Mouse (Mus musculus): ENCODE results near the gene Dnase2a. TPM values are rescaled to one million over a fixed set of nuclear protein-coding genes. Genes with fewer than 3 reads are reported as not detected.

Dnase2a gene
- polyA plus RNA-seq, 1 experiment from 2014 or later = 14.4 TPM

DNA sequence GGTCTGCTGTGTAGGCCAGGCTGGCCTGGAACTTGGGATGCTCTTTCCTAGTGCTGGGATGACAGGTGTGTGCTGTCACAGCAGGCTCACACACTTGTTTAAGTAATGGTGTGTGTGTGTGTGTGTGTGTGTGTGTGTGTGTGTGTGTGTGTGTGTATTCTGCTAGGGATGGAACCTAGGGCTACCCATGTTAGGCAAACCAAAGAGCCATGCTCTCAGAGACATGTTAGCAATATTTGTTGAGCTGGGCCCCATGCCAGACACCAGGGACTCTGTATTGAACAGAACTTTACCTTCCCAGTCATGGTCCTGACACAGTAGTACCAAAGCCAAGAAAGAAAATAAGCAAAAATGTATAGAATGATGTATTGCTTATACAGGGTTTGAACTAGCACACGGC, 19.2 kb downstream of the Dnase2a start:
- H3K27ac ChIP-seq (ENCODE audit: low read length) = no peak overlapping the region
- no peak for ATAC-seq (ENCODE audit: insufficient read depth, low FRiP score)
- no peaks in the 10 kb centered on the region for H3K9me3 ChIP-seq (replicated peaks; ENCODE audit: control insufficient read depth, low read length)
- 0 out of 2 replicates have a peak, but pooled peaks cover 3% of the 10 kb centered on the region for H3K4me1 ChIP-seq (ENCODE audit: control insufficient read depth, insufficient read depth, low read length)
- H3K27me3 ChIP-seq (ENCODE audit: control insufficient read depth, insufficient read depth, low read length) = peaks cover 18% of the 10 kb centered on the region; the same call in 1 of the 2 replicates
- no peak overlapping the region for H3K4me2 ChIP-seq (ENCODE audit: low read depth, low read length)
- no peak overlapping the region for H3K4me3 ChIP-seq (replicated peaks; ENCODE audit: low read length)
- WGBS = 73% methylated on average over 1 of the region's 1 CpGs
- H3K9ac ChIP-seq (ENCODE audit: low read length) = no peak overlapping the region
- H3K36me3 ChIP-seq (ENCODE audit: control insufficient read depth, insufficient read depth, low read length) = no peaks in the 10 kb centered on the region

GRCm38 (mm10) chr8:84928456-84929306, 20.3 kb downstream of the Dnase2a start:
- Histone ChIP-seq H3K4me2 (ENCODE audit: low read depth, low read length) (peak overlapping the region; percentile 67), H3K4me1 (ENCODE audit: control insufficient read depth, insufficient read depth, low read length) (0 out of 2 replicates have a peak, but pooled peaks cover 3% of the 10 kb centered on the region), H3K9me3 (replicated peaks; ENCODE audit: control insufficient read depth, low read length) (no peaks in the 10 kb centered on the region), H3K27me3 (ENCODE audit: control insufficient read depth, insufficient read depth, low read length) (peaks cover 20% of the 10 kb centered on the region; the same call in 1 of the 2 replicates), H3K27ac (ENCODE audit: low read length) (no peak overlapping the region), H3K36me3 (ENCODE audit: control insufficient read depth, insufficient read depth, low read length) (no peaks in the 10 kb centered on the region), H3K4me3 (replicated peaks; ENCODE audit: low read length) (peak overlapping the region; percentile 36), H3K9ac (ENCODE audit: low read length) (peak overlapping the region; percentile 12; the same call in 1 of the 2 replicates)
- 3% methylated on average over 51 of the region's 52 CpGs for WGBS
- peak; percentile 79; the same call in 1 of the 2 replicates for ATAC-seq (ENCODE audit: insufficient read depth, low FRiP score)

DNA sequence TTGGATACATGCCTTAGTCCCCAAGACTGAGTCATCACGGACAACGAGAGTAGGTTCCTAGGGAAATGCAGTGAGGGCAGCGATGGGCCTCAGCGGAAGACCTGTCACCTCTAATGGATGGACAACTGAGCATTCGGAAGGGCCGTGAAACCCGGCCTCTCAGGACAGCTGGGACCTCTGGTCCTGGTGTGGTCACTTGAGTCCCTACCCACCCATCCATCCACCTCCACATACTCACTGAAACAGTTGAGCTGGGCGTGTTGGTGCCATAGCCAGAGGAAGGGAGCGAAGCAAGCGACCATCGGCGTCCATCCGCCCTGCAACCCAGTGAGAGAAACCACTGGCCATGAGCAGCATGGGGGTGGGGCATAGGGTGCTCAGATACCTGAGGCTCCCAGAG, 22.2 kb downstream of the Dnase2a start:
- H3K4me2 ChIP-seq (ENCODE audit: low read depth, low read length) = no peak overlapping the region
- no peaks in the 10 kb centered on the region for H3K9me3 ChIP-seq (replicated peaks; ENCODE audit: control insufficient read depth, low read length)
- no peak for ATAC-seq (ENCODE audit: insufficient read depth, low FRiP score)
- H3K4me1 ChIP-seq (ENCODE audit: control insufficient read depth, insufficient read depth, low read length) = 0 out of 2 replicates have a peak, but pooled peaks cover 3% of the 10 kb centered on the region
- H3K36me3 ChIP-seq (ENCODE audit: control insufficient read depth, insufficient read depth, low read length) = no peaks in the 10 kb centered on the region
- H3K4me3 ChIP-seq (replicated peaks; ENCODE audit: low read length) = no peak overlapping the region
- H3K27me3 ChIP-seq (ENCODE audit: control insufficient read depth, insufficient read depth, low read length) = peaks cover 39% of the 10 kb centered on the region
- WGBS = 85% methylated on average over 13 of the region's 13 CpGs
- H3K9ac ChIP-seq (ENCODE audit: low read length) = no peak overlapping the region
- H3K27ac ChIP-seq (ENCODE audit: low read length) = no peak overlapping the region

DNA sequence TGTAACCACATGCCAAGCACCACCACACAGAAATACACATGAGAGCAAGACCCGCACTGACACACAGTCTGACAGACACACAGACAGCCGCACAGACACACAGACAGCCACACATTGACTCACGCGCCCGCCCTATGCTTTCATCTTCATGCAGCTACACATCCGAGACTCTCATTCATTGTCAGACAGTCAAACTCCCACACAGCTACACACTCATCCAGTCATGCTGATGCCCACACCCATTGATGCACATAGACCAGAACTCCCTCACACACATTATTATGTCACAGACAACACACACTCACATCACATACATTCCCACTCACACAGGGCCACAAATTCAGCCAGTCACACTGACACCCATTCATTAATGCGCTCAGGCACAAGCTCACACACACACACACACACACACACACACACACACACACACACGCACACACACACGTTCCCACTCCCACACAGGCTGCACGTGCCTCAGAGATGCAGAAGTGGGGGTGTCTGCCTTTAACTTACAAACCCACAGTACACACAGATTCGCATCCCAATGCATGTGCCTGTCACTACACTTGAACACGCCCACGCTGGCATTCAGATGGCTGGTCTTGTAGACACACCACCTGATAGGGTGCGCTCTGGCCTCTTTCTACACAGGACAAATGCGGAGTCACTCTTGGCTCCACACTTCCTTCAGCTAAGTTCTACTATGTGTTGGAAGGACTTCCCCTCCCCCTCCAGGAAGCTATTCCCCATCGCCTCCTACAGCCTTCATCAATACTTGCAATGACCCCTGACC, 25.6 kb downstream of the Dnase2a start:
- no peaks in the 10 kb centered on the region for H3K9me3 ChIP-seq (replicated peaks; ENCODE audit: control insufficient read depth, low read length)
- WGBS = 83% methylated on average over 16 of the region's 16 CpGs
- no peak overlapping the region for H3K4me2 ChIP-seq (ENCODE audit: low read depth, low read length)
- ATAC-seq (ENCODE audit: insufficient read depth, low FRiP score) = no peak
- H3K4me1 ChIP-seq (ENCODE audit: control insufficient read depth, insufficient read depth, low read length) = peaks cover 4% of the 10 kb centered on the region; the same call in 1 of the 2 replicates
- H3K9ac ChIP-seq (ENCODE audit: low read length) = no peak overlapping the region
- no peaks in the 10 kb centered on the region for H3K36me3 ChIP-seq (ENCODE audit: control insufficient read depth, insufficient read depth, low read length)
- no peak overlapping the region for H3K27ac ChIP-seq (ENCODE audit: low read length)
- H3K4me3 ChIP-seq (replicated peaks; ENCODE audit: low read length) = no peak overlapping the region
- peaks cover 62% of the 10 kb centered on the region for H3K27me3 ChIP-seq (ENCODE audit: control insufficient read depth, insufficient read depth, low read length)

GRCm38 (mm10) chr8:84934860-84935259, 26.5 kb downstream of the Dnase2a start:
- no peak overlapping the region for H3K4me2 ChIP-seq (ENCODE audit: low read depth, low read length)
- no peak for ATAC-seq (ENCODE audit: insufficient read depth, low FRiP score)

DNA sequence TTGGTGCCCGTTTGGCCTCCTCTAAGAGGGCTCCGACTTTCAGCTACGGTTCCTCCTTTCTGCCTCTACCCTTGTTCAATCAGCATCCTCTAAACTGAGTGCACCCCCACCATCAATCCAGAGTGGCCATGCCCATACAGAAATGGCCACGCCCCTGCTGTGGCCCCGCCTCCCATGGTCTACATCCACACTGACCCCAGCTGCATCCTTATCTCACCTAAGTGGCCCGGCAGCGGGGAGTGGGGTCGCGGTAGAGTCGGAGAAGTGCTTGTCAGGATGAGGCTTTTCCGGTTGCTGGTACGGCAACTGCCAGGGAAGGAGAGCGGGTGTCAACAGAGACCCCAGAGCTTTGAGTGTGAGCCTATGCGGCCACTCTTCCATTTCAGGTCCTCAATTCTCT, 27.1 kb downstream of the Dnase2a start:
- no peak overlapping the region for H3K9ac ChIP-seq (ENCODE audit: low read length)
- no peaks in the 10 kb centered on the region for H3K9me3 ChIP-seq (replicated peaks; ENCODE audit: control insufficient read depth, low read length)
- H3K27ac ChIP-seq (ENCODE audit: low read length) = no peak overlapping the region
- H3K4me2 ChIP-seq (ENCODE audit: low read depth, low read length) = no peak overlapping the region
- ATAC-seq (ENCODE audit: insufficient read depth, low FRiP score) = no peak
- 2% methylated on average over 14 of the region's 14 CpGs for WGBS
- peaks cover 4% of the 10 kb centered on the region; the same call in 1 of the 2 replicates for H3K4me1 ChIP-seq (ENCODE audit: control insufficient read depth, insufficient read depth, low read length)
- no peaks in the 10 kb centered on the region for H3K36me3 ChIP-seq (ENCODE audit: control insufficient read depth, insufficient read depth, low read length)
- no peak overlapping the region for H3K4me3 ChIP-seq (replicated peaks; ENCODE audit: low read length)
- H3K27me3 ChIP-seq (ENCODE audit: control insufficient read depth, insufficient read depth, low read length) = peaks cover 48% of the 10 kb centered on the region

More at GRCm38 (mm10) chr8:84934860-84935259, 26.5 kb downstream of the Dnase2a start:
- Histone ChIP-seq H3K9me3 (replicated peaks; ENCODE audit: control insufficient read depth, low read length) (no peaks in the 10 kb centered on the region), H3K4me3 (replicated peaks; ENCODE audit: low read length) (no peak overlapping the region), H3K36me3 (ENCODE audit: control insufficient read depth, insufficient read depth, low read length) (no peaks in the 10 kb centered on the region), H3K27me3 (ENCODE audit: control insufficient read depth, insufficient read depth, low read length) (peaks cover 53% of the 10 kb centered on the region), H3K27ac (ENCODE audit: low read length) (no peak overlapping the region), H3K4me1 (ENCODE audit: control insufficient read depth, insufficient read depth, low read length) (peaks cover 4% of the 10 kb centered on the region; the same call in 1 of the 2 replicates), H3K9ac (ENCODE audit: low read length) (no peak overlapping the region)
- under 1% methylated on average over 15 of the region's 15 CpGs for WGBS

DNA sequence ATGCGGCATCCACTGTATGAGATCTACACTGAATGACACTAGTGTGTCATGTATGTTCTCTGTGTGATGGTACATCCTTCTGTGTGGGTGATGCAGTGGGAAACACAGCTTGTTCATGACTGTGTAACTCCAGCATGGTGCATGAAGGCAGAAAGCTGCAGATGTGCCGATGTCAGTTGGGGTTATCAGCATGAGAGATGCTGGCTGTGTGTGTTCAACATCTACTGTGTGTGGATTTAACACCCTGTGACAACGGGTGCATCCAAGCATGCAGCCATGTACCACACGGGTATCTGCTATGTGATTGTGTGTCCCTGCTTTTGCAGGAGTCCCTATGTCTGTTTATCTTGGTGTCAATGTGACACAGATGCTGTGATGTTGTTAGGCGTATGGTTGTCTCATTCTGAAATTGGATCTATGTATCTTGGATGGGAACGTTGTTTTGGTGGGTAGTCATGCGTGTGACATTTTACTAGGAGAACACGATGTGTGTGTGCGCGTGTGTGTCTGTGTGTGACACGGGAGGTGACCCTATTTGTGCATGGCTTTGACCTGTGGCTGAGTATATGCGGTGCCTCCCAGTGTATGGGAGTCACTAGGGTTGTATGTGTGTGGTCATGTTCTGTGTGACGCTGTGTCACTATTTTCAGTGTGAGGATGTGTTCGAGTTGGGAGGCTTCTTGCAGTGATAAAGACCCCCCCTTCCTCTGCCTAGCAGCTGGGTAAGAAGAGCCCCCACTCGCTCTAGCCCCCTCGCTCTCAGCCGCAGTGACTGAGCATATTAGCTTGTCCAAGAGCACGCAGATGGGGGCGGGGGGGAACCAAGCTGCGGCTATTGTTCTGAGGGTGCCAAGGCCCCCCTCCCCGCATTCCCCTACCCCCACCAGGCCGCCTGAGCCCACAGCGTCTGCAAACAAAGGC, 27.9 kb downstream of the Dnase2a start:
- Histone ChIP-seq H3K4me3 (replicated peaks; ENCODE audit: low read length) (peak overlapping the region; percentile 44), H3K36me3 (ENCODE audit: control insufficient read depth, insufficient read depth, low read length) (no peaks in the 10 kb centered on the region), H3K27ac (ENCODE audit: low read length) (no peak overlapping the region), H3K4me1 (ENCODE audit: control insufficient read depth, insufficient read depth, low read length) (peaks cover 4% of the 10 kb centered on the region; the same call in 1 of the 2 replicates), H3K27me3 (ENCODE audit: control insufficient read depth, insufficient read depth, low read length) (peaks cover 45% of the 10 kb centered on the region), H3K4me2 (ENCODE audit: low read depth, low read length) (peak overlapping the region; percentile 65), H3K9me3 (replicated peaks; ENCODE audit: control insufficient read depth, low read length) (no peaks in the 10 kb centered on the region), H3K9ac (ENCODE audit: low read length) (no peak overlapping the region)
- ATAC-seq (ENCODE audit: insufficient read depth, low FRiP score) = peak; percentile 34
- 22% methylated on average over 23 of the region's 23 CpGs for WGBS

DNA sequence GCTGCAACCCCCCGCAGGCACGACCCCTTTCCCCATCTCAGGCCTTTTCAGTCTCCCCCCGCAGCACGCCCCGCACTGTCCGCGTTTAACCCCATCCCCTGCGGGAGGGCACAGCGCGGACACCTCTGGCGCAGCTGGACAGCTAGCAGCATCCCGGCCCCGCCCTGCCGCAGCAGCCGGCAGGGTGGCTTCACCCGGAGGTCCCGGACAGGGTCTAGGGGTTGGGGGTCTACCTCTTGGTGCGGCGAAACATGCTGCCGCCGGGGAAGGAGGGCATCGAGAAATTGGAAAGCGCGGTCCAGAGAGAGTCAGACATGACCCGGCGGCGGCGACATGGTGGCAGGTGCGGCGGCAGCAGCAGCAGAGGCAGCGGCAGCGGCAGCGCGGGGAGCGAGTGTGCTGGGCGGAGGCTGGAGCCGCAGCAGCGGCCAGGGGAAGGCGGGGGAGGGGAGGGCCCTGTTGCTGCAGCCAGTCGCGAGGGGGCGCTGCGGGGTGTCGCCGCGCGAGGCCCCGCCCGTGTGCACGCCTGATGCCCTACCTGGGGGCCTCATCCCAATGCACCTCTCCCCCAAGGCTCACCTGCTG, 28.7 kb downstream of the Dnase2a start, which contains the start of gene Mast1:
Gene Mast1 (minus strand): TSS at position 398 of the 585 bp plus-strand sequence.
- Histone ChIP-seq H3K4me3 (replicated peaks; ENCODE audit: low read length) (peak within 1 kb of the TSS; percentile 44), H3K4me1 (ENCODE audit: control insufficient read depth, insufficient read depth, low read length) (peaks cover 4% of the 10 kb centered on the region; the same call in 1 of the 2 replicates), H3K27ac (ENCODE audit: low read length) (no peak within 1 kb of the TSS), H3K4me2 (ENCODE audit: low read depth, low read length) (peak within 1 kb of the TSS; percentile 65), H3K36me3 (ENCODE audit: control insufficient read depth, insufficient read depth, low read length) (no peaks in the 10 kb centered on the region), H3K9me3 (replicated peaks; ENCODE audit: control insufficient read depth, low read length) (no peaks in the 10 kb centered on the region), H3K27me3 (ENCODE audit: control insufficient read depth, insufficient read depth, low read length) (peaks cover 45% of the 10 kb centered on the region), H3K9ac (ENCODE audit: low read length) (no peak within 1 kb of the TSS)
- ATAC-seq (ENCODE audit: insufficient read depth, low FRiP score) = peak; percentile 68
- under 1% methylated on average over 50 of the region's 50 CpGs for WGBS

Measured in stomach, embryonic 16.5 days (tissue).